Mouse (Mus musculus) testis, adult 2 months (tissue): ENCODE measurements around the gene Pex11a. TPM values are rescaled to one million over a fixed set of nuclear protein-coding genes. Genes with fewer than 3 reads are reported as not detected.
A peak's percentile ranks its signal among the peaks of the same experiment; 100 is the strongest.
"Not testable (repeated sequence)": the region's sequence is repeated elsewhere in the genome, so short reads cannot be mapped to it uniquely, and the experiment has no call there.

Experiments used
- H3K27ac ChIP-seq: fragments of 200-500 bp; 2 replicates; pipeline ENCODE4 v1.5.1; 2012; ENCODE audit warnings: low read depth, low read length; ENCODE audit not compliant: control insufficient read depth, insufficient read depth
- H3K27me3 ChIP-seq: fragments of 200-500 bp; 2 replicates; pipeline ENCODE4 v1.6.1; 2012; ENCODE audit warnings: mild to moderate bottlenecking, low read length, moderate library complexity; ENCODE audit not compliant: control insufficient read depth, insufficient read depth
- H3K36me3 ChIP-seq: fragments of 200-500 bp; 2 replicates; pipeline ENCODE4 v1.6.1; 2012; ENCODE audit warnings: mild to moderate bottlenecking, low read length; ENCODE audit not compliant: control insufficient read depth, insufficient read depth
- H3K4me1 ChIP-seq: fragments of 200-500 bp; 2 replicates; pipeline ENCODE4 v1.6.1; 2012; ENCODE audit warnings: low read length; ENCODE audit not compliant: control insufficient read depth, insufficient read depth
- H3K4me3 ChIP-seq: fragments of 200-500 bp; 2 replicates; pipeline ENCODE4 v1.5.1; 2012; ENCODE audit warnings: low read depth, mild to moderate bottlenecking, low read length, moderate library complexity, mixed read lengths; ENCODE audit not compliant: control insufficient read depth
- CTCF ChIP-seq: fragments of 200-500 bp; IDR thresholded peaks from 2 replicates; pipeline ENCODE4 v1.5.1; 2012; ENCODE audit warnings: low read depth, mild to moderate bottlenecking, inconsistent platforms, low read length, moderate library complexity; ENCODE audit not compliant: control insufficient read depth, insufficient read depth, insufficient replicate concordance
- POLR2A ChIP-seq: fragments of 200-500 bp; IDR thresholded peaks from 2 replicates; pipeline ENCODE4 v1.6.1; 2012; ENCODE audit warnings: low read depth, mild to moderate bottlenecking, inconsistent platforms, low read length, moderate library complexity; ENCODE audit not compliant: control insufficient read depth
- polyA plus RNA-seq: library from polyadenylated mRNA; depleted of rRNA; stranded (reverse); fragments of >200 nt; gene quantifications from 2 replicates; pipeline ENCODE4 v1.2.3, GENCODE M21; 2012; rRNA removed

Gene Pex11a
- polyA plus RNA-seq, result 35.3 and 37.8 TPM in 2 replicates

- Histone ChIP-seq H3K36me3 (no peaks in the 10 kb centered on the region; the same call in 1 of the 2 replicates), H3K27ac (peak within 1 kb of the TSS; percentile 76), H3K27me3 (no peaks in the 10 kb centered on the region), H3K4me1 (peaks cover 2% of the 10 kb centered on the region), H3K4me3 (peak within 1 kb of the TSS; percentile 93)
- TF ChIP-seq POLR2A (peak; percentile 85), CTCF (no peak)
Measured at GRCm38 (mm10) chr7:79742659-79743536, at the start of gene Pex11a, which contains the start of gene Wdr93. Gene Pex11a, minus strand, starts transcription at chr7:79743131. Gene Wdr93, plus strand, starts transcription at chr7:79743163.

GRCm38 (mm10) chr7:79789812-79790211 is 46.9 kb upstream of the Pex11a start:
- H3K36me3 ChIP-seq, H3K4me3 ChIP-seq, H3K27ac ChIP-seq, H3K27me3 ChIP-seq: not testable (repeated sequence)
- peaks cover 18% of the 10 kb centered on the region for H3K4me1 ChIP-seq

- Histone ChIP-seq H3K4me3 (no peak overlapping the region), H3K27ac (no peak overlapping the region), H3K4me1 (no peaks in the 10 kb centered on the region; the same call in none of the 2 replicates), H3K36me3 (no peaks in the 10 kb centered on the region), H3K27me3 (no peaks in the 10 kb centered on the region)
- TF ChIP-seq POLR2A, result no peak
- peak; percentile 67; the same call in 1 of the 2 replicates for TF ChIP-seq CTCF
Measured at GRCm38 (mm10) chr7:79786295-79786694, 43.4 kb upstream of the Pex11a start.

- H3K4me1 ChIP-seq, result no peaks in the 10 kb centered on the region; the same call in none of the 2 replicates
- no peak overlapping the region for H3K4me3 ChIP-seq
- TF ChIP-seq POLR2A (no peak), CTCF (no peak)
- no peaks in the 10 kb centered on the region for H3K27me3 ChIP-seq
- H3K27ac ChIP-seq, result no peak overlapping the region
- no peaks in the 10 kb centered on the region for H3K36me3 ChIP-seq
Measured at GRCm38 (mm10) chr7:79782516-79782855, 39.6 kb upstream of the Pex11a start.

- Histone ChIP-seq H3K4me1 (no peaks in the 10 kb centered on the region; the same call in none of the 2 replicates), H3K27me3 (no peaks in the 10 kb centered on the region), H3K4me3 (no peak overlapping the region), H3K27ac (no peak overlapping the region), H3K36me3 (no peaks in the 10 kb centered on the region)
- TF ChIP-seq POLR2A (no peak), CTCF (no peak)
Measured at GRCm38 (mm10) chr7:79781826-79782515, 39.0 kb upstream of the Pex11a start.

- Histone ChIP-seq H3K27me3 (no peaks in the 10 kb centered on the region), H3K4me1 (no peaks in the 10 kb centered on the region; the same call in none of the 2 replicates), H3K27ac (peak overlapping the region; percentile 67; the same call in 1 of the 2 replicates), H3K36me3 (no peaks in the 10 kb centered on the region; the same call in none of the 2 replicates), H3K4me3 (peak overlapping the region; percentile 25)
- peak; percentile 82; the same call in 1 of the 2 replicates for TF ChIP-seq CTCF
- no peak for TF ChIP-seq POLR2A
Measured at GRCm38 (mm10) chr7:79780647-79781626, 38.0 kb upstream of the Pex11a start.
